Mouse (Mus musculus) naive thymus-derived CD4-positive, alpha-beta T cell, adult 2 months (primary cell): ENCODE measurements around the gene Wfdc11.
A peak's percentile ranks its signal among the peaks of the same experiment; 100 is the strongest.
"Not testable (repeated sequence)": the region's sequence is repeated elsewhere in the genome, so short reads cannot be mapped to it uniquely, and the experiment has no call there.

ENCODE experiments used
- DNase-seq: peaks from one replicate; pipeline ENCODE4 v3.0.0-alpha.2; 2011; ENCODE audit warnings: low read depth

The Wfdc11 gene

GRCm38 (mm10) chr2:164673987-164674386 lies at the start of gene Wfdc11:
Wfdc11 (minus strand) TSS chr2:164674087.
- no peak for DNase-seq

GRCm38 (mm10) chr2:164723276-164723675 lies 49.4 kb upstream of the Wfdc11 start:
- no peak for DNase-seq

GRCm38 (mm10) chr2:164716194-164716786 lies 42.4 kb upstream of the Wfdc11 start:
- DNase-seq, result not testable (repeated sequence)

GRCm38 (mm10) chr2:164715005-164715404 lies 41.1 kb upstream of the Wfdc11 start, which contains the start of gene Spint5:
Spint5 (plus strand) TSS chr2:164715305.
- DNase-seq, result no peak

- no peak for DNase-seq
These were observed 32.1 kb upstream of the Wfdc11 start for GRCm38 (mm10) chr2:164705991-164706390.

- no peak for DNase-seq
These were observed 31.4 kb upstream of the Wfdc11 start for GRCm38 (mm10) chr2:164705328-164705727.

GRCm38 (mm10) chr2:164704235-164704634 lies 30.3 kb upstream of the Wfdc11 start:
- no peak for DNase-seq

GRCm38 (mm10) chr2:164701761-164702160 lies 27.9 kb upstream of the Wfdc11 start:
- no peak for DNase-seq

GRCm38 (mm10) chr2:164700959-164701358 lies 27.1 kb upstream of the Wfdc11 start:
- no peak for DNase-seq

GRCm38 (mm10) chr2:164698201-164698600 lies 24.3 kb upstream of the Wfdc11 start, which contains the start of gene Spint4:
Spint4 (plus strand) TSS chr2:164698501.
- no peak for DNase-seq

GRCm38 (mm10) chr2:164684807-164685206 lies 10.9 kb upstream of the Wfdc11 start, which contains the start of gene Wfdc13:
Wfdc13 (plus strand) TSS chr2:164685107.
- DNase-seq, result no peak

GRCm38 (mm10) chr2:164679906-164680305 lies 6.0 kb upstream of the Wfdc11 start:
- no peak for DNase-seq

- DNase-seq, result peak; percentile 66
These were observed 5.2 kb upstream of the Wfdc11 start for GRCm38 (mm10) chr2:164678848-164679625.

GRCm38 (mm10) chr2:164676916-164677685 lies 3.2 kb upstream of the Wfdc11 start:
- no peak for DNase-seq

- no peak for DNase-seq
These were observed 2.2 kb upstream of the Wfdc11 start for GRCm38 (mm10) chr2:164676103-164676502.

GRCm38 (mm10) chr2:164670938-164671337 lies 2.9 kb downstream of the Wfdc11 start:
- no peak for DNase-seq

- no peak for DNase-seq
These were observed 3.6 kb downstream of the Wfdc11 start for GRCm38 (mm10) chr2:164670261-164670660.

- DNase-seq, result no peak
These were observed 9.0 kb downstream of the Wfdc11 start for GRCm38 (mm10) chr2:164664851-164665250.

GRCm38 (mm10) chr2:164656483-164656882 lies 17.4 kb downstream of the Wfdc11 start, which contains the start of gene Wfdc9:
Wfdc9 (minus strand) TSS chr2:164656583.
- no peak for DNase-seq

- peak; percentile 29 for DNase-seq
These were observed 18.0 kb downstream of the Wfdc11 start, which contains the start of gene Wfdc10 for GRCm38 (mm10) chr2:164655858-164656257. Wfdc10 (plus strand) TSS chr2:164656046.

GRCm38 (mm10) chr2:164641881-164642673 lies 31.8 kb downstream of the Wfdc11 start:
- DNase-seq, result no peak

GRCm38 (mm10) chr2:164641129-164641528 lies 32.8 kb downstream of the Wfdc11 start:
- no peak for DNase-seq
